Mouse (Mus musculus) olfactory bulb, adult 2 months (tissue): ENCODE data around the gene Gm2a.
"Not testable (repeated sequence)": the region's sequence is repeated elsewhere in the genome, so short reads cannot be mapped to it uniquely, and the experiment has no call there.

Experiments used
- CTCF ChIP-seq: fragments of 200-500 bp; IDR thresholded peaks from 2 replicates; pipeline ENCODE4 v1.5.1; 2012; ENCODE audit warnings: low read depth, mild to moderate bottlenecking, low read length, moderate library complexity; ENCODE audit not compliant: insufficient read depth
- POLR2A ChIP-seq: fragments of 200-500 bp; IDR thresholded peaks from 2 replicates; pipeline ENCODE4 v1.6.1; 2012; ENCODE audit warnings: mild to moderate bottlenecking, low read depth, low read length, moderate library complexity; ENCODE audit not compliant: insufficient read depth

DNA sequence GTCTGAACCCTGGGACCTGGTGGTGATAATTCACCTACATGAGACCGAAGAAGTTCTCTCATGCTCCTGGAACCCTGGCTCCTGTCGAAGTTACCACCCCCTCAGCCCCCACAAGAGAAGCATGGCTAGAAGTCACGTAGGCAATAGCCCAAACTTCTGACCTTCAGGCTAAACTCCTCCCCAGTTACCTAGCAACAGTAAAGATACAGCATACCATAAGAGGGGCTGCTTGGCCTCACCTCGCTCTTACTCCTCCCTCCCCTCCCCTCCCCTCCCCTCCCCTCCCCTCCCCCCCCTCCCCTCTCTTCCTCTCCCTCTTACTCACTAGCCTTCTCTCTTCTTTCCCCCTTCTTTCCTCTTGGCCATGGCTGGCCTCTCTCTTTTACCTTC lies 15.9 kb downstream of the Gm2a start:
- not testable (repeated sequence) for TF ChIP-seq CTCF, POLR2A
